Mouse (Mus musculus): ENCODE results near the gene Mcm9. TPM values are rescaled to one million over a fixed set of nuclear protein-coding genes. Genes with fewer than 3 reads are reported as not detected.

Mcm9 gene
- polyA plus RNA-seq, 1 experiment, result 3.1 TPM

- DNase-seq, result peak; percentile 99
Measured at GRCm38 (mm10) chr10:53629918-53630250, 355 bp downstream of the Mcm9 start.

GRCm38 (mm10) chr10:53629247-53629917 lies 857 bp downstream of the Mcm9 start:
- peak; percentile 96 for DNase-seq
- no peaks in the 10 kb centered on the region for H3K27me3 ChIP-seq (replicated peaks; ENCODE audit: control insufficient read depth, insufficient read depth, low read length)
- no peaks in the 10 kb centered on the region for H3K36me3 ChIP-seq (ENCODE audit: control insufficient read depth, insufficient read depth, low read length)
- no peak for TF ChIP-seq POLR2A (IDR thresholded peaks at IDR 0.05; ENCODE audit: low read depth, low read length)
- TF ChIP-seq CTCF (conservative IDR thresholded peaks at IDR 0.05; ENCODE audit: insufficient read depth, insufficient read length, low read depth, low read length), result peak; percentile 43
- peak overlapping the region; percentile 81 for H3K27ac ChIP-seq (ENCODE audit: insufficient read depth, low read depth, low read length)
- WGBS, result under 1% methylated on average over 67 of the region's 67 CpGs
- H3K4me3 ChIP-seq (ENCODE audit: insufficient read depth, low read depth, low read length), result peak overlapping the region; percentile 91
- no peaks in the 10 kb centered on the region for H3K4me1 ChIP-seq (ENCODE audit: control insufficient read depth, insufficient read depth, low read length)

More at GRCm38 (mm10) chr10:53629918-53630250, 355 bp downstream of the Mcm9 start:
- H3K36me3 ChIP-seq (ENCODE audit: control insufficient read depth, insufficient read depth, low read length), result no peaks in the 10 kb centered on the region
- WGBS, result under 1% methylated on average over 35 of the region's 35 CpGs
- H3K4me1 ChIP-seq (ENCODE audit: control insufficient read depth, insufficient read depth, low read length), result no peaks in the 10 kb centered on the region
- H3K27ac ChIP-seq (ENCODE audit: insufficient read depth, low read depth, low read length), result peak overlapping the region; percentile 81
- no peaks in the 10 kb centered on the region for H3K27me3 ChIP-seq (replicated peaks; ENCODE audit: control insufficient read depth, insufficient read depth, low read length)
- TF ChIP-seq POLR2A (IDR thresholded peaks at IDR 0.05; ENCODE audit: low read depth, low read length), result no peak
- TF ChIP-seq CTCF (conservative IDR thresholded peaks at IDR 0.05; ENCODE audit: insufficient read depth, insufficient read length, low read depth, low read length), result no peak
- peak overlapping the region; percentile 91 for H3K4me3 ChIP-seq (ENCODE audit: insufficient read depth, low read depth, low read length)

- peaks cover 5% of the 10 kb centered on the region; the same call in 1 of the 2 replicates for H3K4me1 ChIP-seq (ENCODE audit: control insufficient read depth, insufficient read depth, low read length)
- H3K27me3 ChIP-seq (replicated peaks; ENCODE audit: control insufficient read depth, insufficient read depth, low read length), result no peaks in the 10 kb centered on the region
- 48% methylated on average over 8 of the region's 8 CpGs for WGBS
- H3K36me3 ChIP-seq (ENCODE audit: control insufficient read depth, insufficient read depth, low read length), result no peaks in the 10 kb centered on the region; the same call in 1 of the 2 replicates
- no peak overlapping the region for H3K4me3 ChIP-seq (ENCODE audit: insufficient read depth, low read depth, low read length)
- no peak for DNase-seq
- H3K27ac ChIP-seq (ENCODE audit: insufficient read depth, low read depth, low read length), result peak overlapping the region; percentile 27; the same call in 1 of the 2 replicates
- TF ChIP-seq CTCF (conservative IDR thresholded peaks at IDR 0.05; ENCODE audit: insufficient read depth, insufficient read length, low read depth, low read length) (no peak), POLR2A (IDR thresholded peaks at IDR 0.05; ENCODE audit: low read depth, low read length) (no peak)
Measured at GRCm38 (mm10) chr10:53615850-53616616, 14.2 kb downstream of the Mcm9 start.

- no peak overlapping the region for H3K27ac ChIP-seq (ENCODE audit: insufficient read depth, low read depth, low read length)
- DNase-seq, result peak; percentile 85
- no peak overlapping the region for H3K4me3 ChIP-seq (ENCODE audit: insufficient read depth, low read depth, low read length)
- peaks cover 5% of the 10 kb centered on the region; the same call in 1 of the 2 replicates for H3K4me1 ChIP-seq (ENCODE audit: control insufficient read depth, insufficient read depth, low read length)
- no peak for TF ChIP-seq CTCF (conservative IDR thresholded peaks at IDR 0.05; ENCODE audit: insufficient read depth, insufficient read length, low read depth, low read length)
- TF ChIP-seq POLR2A (IDR thresholded peaks at IDR 0.05; ENCODE audit: low read depth, low read length), result no peak
- no peaks in the 10 kb centered on the region; the same call in 1 of the 2 replicates for H3K36me3 ChIP-seq (ENCODE audit: control insufficient read depth, insufficient read depth, low read length)
- H3K27me3 ChIP-seq (replicated peaks; ENCODE audit: control insufficient read depth, insufficient read depth, low read length), result no peaks in the 10 kb centered on the region
- 51% methylated on average over 1 of the region's 1 CpGs for WGBS
Measured at GRCm38 (mm10) chr10:53613955-53614354, 16.3 kb downstream of the Mcm9 start.

GRCm38 (mm10) chr10:53612172-53612571 lies 18.1 kb downstream of the Mcm9 start:
- Histone ChIP-seq H3K27me3 (replicated peaks; ENCODE audit: control insufficient read depth, insufficient read depth, low read length) (no peaks in the 10 kb centered on the region), H3K4me3 (ENCODE audit: insufficient read depth, low read depth, low read length) (no peak overlapping the region), H3K36me3 (ENCODE audit: control insufficient read depth, insufficient read depth, low read length) (peaks cover 4% of the 10 kb centered on the region; the same call in 1 of the 2 replicates), H3K27ac (ENCODE audit: insufficient read depth, low read depth, low read length) (no peak overlapping the region), H3K4me1 (ENCODE audit: control insufficient read depth, insufficient read depth, low read length) (peaks cover 5% of the 10 kb centered on the region; the same call in 1 of the 2 replicates)
- TF ChIP-seq POLR2A (IDR thresholded peaks at IDR 0.05; ENCODE audit: low read depth, low read length) (no peak), CTCF (conservative IDR thresholded peaks at IDR 0.05; ENCODE audit: insufficient read depth, insufficient read length, low read depth, low read length) (no peak)
- 64% methylated on average over 1 of the region's 1 CpGs for WGBS
- DNase-seq, result no peak

GRCm38 (mm10) chr10:53608274-53608673 lies 22.0 kb downstream of the Mcm9 start:
- WGBS, result 69% methylated on average over 2 of the region's 2 CpGs

GRCm38 (mm10) chr10:53605328-53605727 lies 24.9 kb downstream of the Mcm9 start:
- Histone ChIP-seq H3K27me3 (replicated peaks; ENCODE audit: control insufficient read depth, insufficient read depth, low read length) (no peaks in the 10 kb centered on the region), H3K27ac (ENCODE audit: insufficient read depth, low read depth, low read length) (no peak overlapping the region), H3K36me3 (ENCODE audit: control insufficient read depth, insufficient read depth, low read length) (peaks cover 5% of the 10 kb centered on the region; the same call in 1 of the 2 replicates), H3K4me3 (ENCODE audit: insufficient read depth, low read depth, low read length) (no peak overlapping the region), H3K4me1 (ENCODE audit: control insufficient read depth, insufficient read depth, low read length) (peaks cover 2% of the 10 kb centered on the region; the same call in 1 of the 2 replicates)
- TF ChIP-seq POLR2A (IDR thresholded peaks at IDR 0.05; ENCODE audit: low read depth, low read length) (no peak), CTCF (conservative IDR thresholded peaks at IDR 0.05; ENCODE audit: insufficient read depth, insufficient read length, low read depth, low read length) (no peak)
- 42% methylated on average over 2 of the region's 2 CpGs for WGBS
- DNase-seq, result no peak

More at GRCm38 (mm10) chr10:53608274-53608673, 22.0 kb downstream of the Mcm9 start:
- H3K27ac ChIP-seq (ENCODE audit: insufficient read depth, low read depth, low read length), result no peak overlapping the region
- no peaks in the 10 kb centered on the region for H3K27me3 ChIP-seq (replicated peaks; ENCODE audit: control insufficient read depth, insufficient read depth, low read length)
- H3K4me1 ChIP-seq (ENCODE audit: control insufficient read depth, insufficient read depth, low read length), result no peaks in the 10 kb centered on the region
- DNase-seq, result no peak
- H3K36me3 ChIP-seq (ENCODE audit: control insufficient read depth, insufficient read depth, low read length), result peaks cover 5% of the 10 kb centered on the region; the same call in 1 of the 2 replicates
- no peak overlapping the region for H3K4me3 ChIP-seq (ENCODE audit: insufficient read depth, low read depth, low read length)
- TF ChIP-seq POLR2A (IDR thresholded peaks at IDR 0.05; ENCODE audit: low read depth, low read length), result no peak
- no peak for TF ChIP-seq CTCF (conservative IDR thresholded peaks at IDR 0.05; ENCODE audit: insufficient read depth, insufficient read length, low read depth, low read length)
